Mouse (Mus musculus) left cerebral cortex, adult 18-20 months (tissue): Measurements from ENCODE around the gene Vars2. TPM values are rescaled to one million over a fixed set of nuclear protein-coding genes. Genes with fewer than 3 reads are reported as not detected.

Source experiments
- DNase-seq, 2 experiments: peaks; one replicate each; pipeline ENCODE4 v3.0.0; 2021 to 2022; ENCODE audit warnings: low spot score in 2 of 2, mixed read lengths in 1 of 2
- long read RNA-seq, 2 experiments: library from polyadenylated mRNA; stranded (forward); transcript quantifications; one replicate each; pipeline ENCODE4 v2.0.0; 2021
- total RNA-seq, 2 experiments: library from RNA; stranded (reverse); gene quantifications; 2 replicates each; pipeline ENCODE4 v1.2.3; 2021

The Vars2 gene
- total RNA-seq: 10 to 100 TPM; 34.3 to 35.1 TPM
- long read RNA-seq, experiment 1, full-length matches to known transcripts: 7 of 17 reads
- long read RNA-seq, experiment 1, partial matches to known transcripts: 5 of 17 reads
- long read RNA-seq, experiment 1, other reads (novel, unspliced or antisense): 5 of 17 reads
- long read RNA-seq, experiment 2, full-length matches to known transcripts: 9 of 19 reads
- long read RNA-seq, experiment 2, partial matches to known transcripts: 7 of 19 reads
- long read RNA-seq, experiment 2, other reads (novel, unspliced or antisense): 3 of 19 reads

DNA sequence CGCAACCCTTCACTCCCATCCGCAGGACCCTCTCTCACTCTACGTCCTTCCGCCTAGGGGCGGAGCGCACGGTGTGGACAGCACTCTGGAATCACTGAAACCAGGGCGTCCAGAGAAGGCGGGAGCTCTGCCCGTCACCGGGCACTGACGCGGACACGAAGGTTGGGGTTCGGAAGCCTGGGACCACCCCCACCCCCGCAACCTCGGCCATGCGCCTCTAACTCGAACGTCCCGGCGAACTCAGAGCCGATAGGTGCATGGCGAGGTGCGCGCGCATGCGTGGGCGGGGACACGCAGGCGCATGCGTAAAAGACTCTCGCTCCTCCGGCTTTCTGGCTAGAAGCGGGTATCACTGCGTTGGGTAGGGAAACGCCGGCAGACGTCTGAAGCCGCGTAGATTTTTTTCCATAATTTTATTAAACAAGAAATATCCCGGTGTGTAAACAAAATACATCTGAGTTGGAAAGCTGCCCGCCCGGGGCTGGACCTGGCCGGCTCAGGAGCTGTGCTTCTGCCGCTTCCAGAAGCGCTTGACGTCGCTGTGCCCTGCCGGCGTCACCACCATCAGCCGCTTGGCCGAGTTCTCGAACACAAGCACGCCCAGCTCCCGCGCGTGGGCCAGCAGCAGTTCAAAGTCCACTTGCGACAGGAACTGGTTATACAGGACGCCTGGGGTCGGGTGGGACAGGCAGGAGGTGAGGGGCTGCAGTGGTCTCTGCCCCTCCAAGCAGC, at the start of gene Vars2:
Gene Vars2, minus strand, starts transcription at position 259 of the 732 bp plus-strand sequence.
- peak; percentile 96 to 97 for DNase-seq

DNA sequence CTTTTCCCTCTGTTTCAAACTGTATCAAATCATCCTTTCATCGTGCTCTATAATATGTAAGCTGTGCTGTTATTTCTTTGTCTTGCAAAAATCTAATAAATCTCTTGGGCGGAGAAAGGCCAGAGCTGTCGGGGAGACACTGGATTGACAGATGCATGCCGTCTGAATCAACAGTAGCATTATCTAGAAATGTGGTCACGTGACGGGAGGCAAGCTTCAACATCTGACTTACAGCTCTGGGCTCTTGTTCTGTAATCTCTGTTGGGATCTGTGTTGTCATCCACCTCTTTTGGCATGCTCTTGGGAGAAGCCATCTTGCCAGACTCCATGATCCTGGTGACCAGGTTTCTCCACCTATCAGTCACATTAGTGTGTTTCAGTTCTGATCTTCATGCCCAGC, 49.7 kb upstream of the Vars2 start:
- no peak for DNase-seq

- no peak for DNase-seq
Observed at GRCm38 (mm10) chr17:35716114-35716513, 48.7 kb upstream of the Vars2 start.

GRCm38 (mm10) chr17:35710705-35711347, 43.4 kb upstream of the Vars2 start:
- no peak for DNase-seq

DNA sequence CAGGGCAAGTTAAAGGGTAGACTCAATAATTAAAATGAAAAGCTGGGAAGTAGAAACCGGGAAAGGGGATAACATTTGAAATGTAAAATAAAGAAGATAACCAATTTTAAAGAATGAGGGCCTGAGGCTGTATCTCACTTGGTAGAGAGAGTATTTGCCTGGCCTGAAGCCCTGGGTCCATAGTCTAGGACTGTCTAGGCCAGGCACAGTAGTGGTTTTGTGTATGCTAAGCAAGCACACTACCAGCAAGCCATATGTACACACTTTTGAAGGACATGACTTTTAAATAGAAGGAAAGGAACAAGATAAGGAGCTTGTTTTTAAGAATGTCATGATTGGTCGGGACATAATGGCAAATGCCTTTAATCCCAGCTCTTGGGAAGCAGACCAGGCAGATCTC, 41.2 kb upstream of the Vars2 start:
- no peak for DNase-seq

- no peak for DNase-seq
Observed at GRCm38 (mm10) chr17:35707929-35708328, 40.5 kb upstream of the Vars2 start.

- peak; percentile 50 to 51 for DNase-seq
Observed at GRCm38 (mm10) chr17:35705836-35706235, 38.4 kb upstream of the Vars2 start.

GRCm38 (mm10) chr17:35704621-35705464, 37.5 kb upstream of the Vars2 start, which contains the start of gene Ddr1:
TSS of gene Ddr1 (minus strand) at chr17:35704621.
- peak; percentile 44 to 59 for DNase-seq

DNA sequence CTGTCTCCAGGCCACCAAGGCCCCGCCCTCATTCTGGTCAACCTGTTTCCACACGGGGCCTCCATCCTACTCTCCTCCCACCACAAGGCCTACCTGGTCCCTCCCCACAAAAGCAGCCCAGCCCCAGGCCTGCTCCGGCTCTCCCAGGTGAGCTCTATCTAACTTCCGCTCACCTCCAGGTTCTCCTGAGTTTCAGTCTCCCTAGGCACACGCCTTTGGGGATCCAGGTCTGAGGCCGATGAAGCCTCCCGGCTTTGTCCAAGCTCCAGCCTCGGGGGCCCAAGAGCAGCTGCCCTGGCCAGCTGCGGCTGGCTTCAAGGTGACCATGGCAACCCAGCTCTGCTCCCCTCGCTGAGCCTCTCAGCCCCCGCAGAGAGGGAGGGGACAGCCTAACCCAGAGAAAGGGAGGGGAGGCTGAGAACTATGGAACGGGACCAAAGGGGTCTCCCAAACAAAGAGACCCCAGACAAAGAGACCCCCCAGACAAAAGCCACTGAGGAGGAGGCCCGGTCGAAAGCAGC, 36.4 kb upstream of the Vars2 start:
- DNase-seq: no peak

DNA sequence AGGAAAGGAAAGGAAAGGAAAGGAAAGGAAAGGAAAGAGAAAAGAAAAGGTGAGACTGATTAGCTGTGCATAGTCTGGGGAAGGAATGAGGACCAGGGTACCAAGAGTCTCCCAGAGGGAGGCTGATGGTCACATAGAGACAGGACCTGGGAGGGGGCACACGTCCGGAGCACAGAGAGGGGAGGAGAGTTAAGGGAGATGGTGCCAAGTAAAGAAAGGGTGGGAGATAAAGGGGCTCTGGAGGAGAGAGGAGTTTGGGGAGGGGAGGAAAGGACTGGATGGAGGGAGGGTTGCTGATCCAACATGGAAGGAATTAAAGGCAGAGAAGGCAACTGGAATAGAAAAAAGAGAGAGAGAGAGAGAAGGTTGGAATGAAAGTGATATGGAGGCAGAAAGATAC, 35.7 kb upstream of the Vars2 start:
- no peak for DNase-seq

DNA sequence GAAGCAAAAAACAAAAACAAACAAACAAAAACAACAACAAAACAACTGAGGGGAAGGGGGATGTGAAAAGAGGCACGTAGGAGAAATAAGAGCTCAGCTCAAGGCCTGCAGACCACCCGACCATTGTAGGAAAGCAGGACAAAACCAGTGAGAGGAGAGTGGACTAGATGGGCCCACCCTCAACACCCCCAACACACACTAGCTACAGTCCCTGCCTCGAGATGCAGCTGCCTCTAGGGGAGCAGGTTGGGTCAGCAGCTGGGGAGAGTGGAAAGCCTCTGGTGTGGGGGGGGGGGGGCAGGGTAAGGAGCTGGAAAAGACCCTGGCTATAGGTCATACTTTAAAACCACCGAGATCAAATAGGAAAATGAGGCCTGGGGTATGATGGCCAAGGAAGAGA, 35.2 kb upstream of the Vars2 start:
- no peak for DNase-seq

- no peak for DNase-seq
Observed at GRCm38 (mm10) chr17:35701978-35702461, 34.6 kb upstream of the Vars2 start.

GRCm38 (mm10) chr17:35701203-35701977, 34.0 kb upstream of the Vars2 start:
- no peak for DNase-seq

DNA sequence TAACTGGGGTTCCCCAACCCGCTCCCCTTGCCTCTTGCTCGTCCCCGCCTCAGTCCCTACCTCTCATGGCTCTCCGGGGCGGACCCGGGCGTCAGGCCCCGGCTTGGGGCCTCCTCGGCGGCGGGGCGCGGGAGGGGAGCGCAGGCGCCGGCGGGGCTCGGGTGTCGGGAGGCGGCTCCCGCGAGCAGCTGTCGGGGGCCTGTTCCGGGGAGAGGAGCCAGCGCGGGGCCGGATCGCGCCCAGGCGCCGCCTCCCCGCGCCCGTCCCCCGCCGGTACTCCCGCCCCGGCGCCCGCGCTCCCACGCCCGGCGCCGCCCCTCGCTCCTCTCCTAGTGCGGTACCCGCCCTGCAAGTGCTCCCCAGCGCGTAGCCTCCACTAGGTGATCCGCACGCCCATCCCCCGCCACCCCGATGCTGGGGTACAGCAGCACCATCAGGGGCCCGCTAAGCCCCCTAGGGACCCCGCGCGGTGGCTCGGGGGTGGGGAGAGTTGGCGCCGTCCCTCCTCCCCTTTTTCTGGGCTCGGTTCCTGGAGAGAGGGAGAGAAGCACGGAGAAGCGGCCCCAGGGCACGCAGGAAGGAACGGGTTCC, 33.1 kb upstream of the Vars2 start:
- DNase-seq: peak; percentile 73 to 83

DNA sequence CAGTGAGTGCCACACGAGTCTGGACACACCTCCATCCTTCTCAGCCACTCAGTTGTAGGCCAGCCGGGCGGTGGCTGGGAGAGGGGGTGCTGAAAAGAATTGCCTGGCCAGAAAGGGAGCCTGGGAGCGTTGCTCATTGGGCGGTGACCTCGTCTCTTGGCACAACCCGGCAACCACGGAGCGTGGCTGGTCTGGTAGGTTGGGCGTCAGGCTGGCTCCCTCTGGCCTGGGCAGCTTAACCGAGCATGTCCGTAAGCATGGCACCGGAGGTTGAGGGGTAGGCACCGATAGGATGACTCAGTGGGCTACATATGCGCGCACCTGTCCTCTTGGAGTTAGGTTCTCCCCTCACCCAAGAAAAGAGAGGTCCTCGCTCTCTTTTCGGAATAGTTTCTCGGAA, 32.5 kb upstream of the Vars2 start:
- peak; percentile 54 to 67 for DNase-seq

DNA sequence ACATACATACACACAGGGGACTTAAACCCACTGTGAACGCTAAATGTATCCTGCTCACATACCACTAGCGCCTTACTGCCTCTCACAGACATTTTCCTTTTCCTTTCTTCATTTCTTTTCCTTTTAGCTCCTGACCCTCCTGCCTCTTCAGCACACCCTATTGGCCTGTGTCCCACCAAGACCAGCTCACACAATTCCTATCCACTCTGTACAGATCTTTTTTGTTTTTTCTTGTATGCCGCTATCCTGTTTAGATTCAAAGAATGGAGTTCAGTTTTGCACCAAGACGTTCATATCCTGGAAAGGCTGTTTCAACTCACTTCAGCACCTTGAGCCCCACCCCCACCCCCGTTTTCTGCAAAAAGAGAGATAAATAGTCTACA, 31.1 kb upstream of the Vars2 start:
- no peak for DNase-seq

GRCm38 (mm10) chr17:35697759-35698500, 30.5 kb upstream of the Vars2 start:
- peak; percentile 47 to 58 for DNase-seq

DNA sequence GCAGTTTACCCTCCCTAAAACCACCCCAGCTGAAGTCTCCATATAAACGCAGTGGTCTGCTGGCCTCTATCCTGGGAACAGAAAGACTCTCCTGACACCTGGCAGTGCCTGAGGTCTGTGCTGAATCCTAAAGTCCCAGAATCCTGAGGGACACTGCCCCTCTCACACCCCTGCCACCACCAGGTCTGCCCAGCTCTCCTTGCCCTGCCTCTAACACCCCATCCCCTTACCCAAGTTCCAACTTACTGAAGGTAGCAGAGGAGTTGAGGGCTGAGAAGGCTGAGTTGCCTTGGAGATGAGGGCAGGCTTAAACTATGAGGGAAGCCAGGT, 30.0 kb upstream of the Vars2 start:
- no peak for DNase-seq

- DNase-seq: no peak
Observed at GRCm38 (mm10) chr17:35696691-35697090, 29.3 kb upstream of the Vars2 start.
